Mouse (Mus musculus): ENCODE measurements around the gene Raph1.
"Not testable (repeated sequence)": the region's sequence is repeated elsewhere in the genome, so short reads cannot be mapped to it uniquely, and the experiment has no call there.

The Raph1 gene

DNA sequence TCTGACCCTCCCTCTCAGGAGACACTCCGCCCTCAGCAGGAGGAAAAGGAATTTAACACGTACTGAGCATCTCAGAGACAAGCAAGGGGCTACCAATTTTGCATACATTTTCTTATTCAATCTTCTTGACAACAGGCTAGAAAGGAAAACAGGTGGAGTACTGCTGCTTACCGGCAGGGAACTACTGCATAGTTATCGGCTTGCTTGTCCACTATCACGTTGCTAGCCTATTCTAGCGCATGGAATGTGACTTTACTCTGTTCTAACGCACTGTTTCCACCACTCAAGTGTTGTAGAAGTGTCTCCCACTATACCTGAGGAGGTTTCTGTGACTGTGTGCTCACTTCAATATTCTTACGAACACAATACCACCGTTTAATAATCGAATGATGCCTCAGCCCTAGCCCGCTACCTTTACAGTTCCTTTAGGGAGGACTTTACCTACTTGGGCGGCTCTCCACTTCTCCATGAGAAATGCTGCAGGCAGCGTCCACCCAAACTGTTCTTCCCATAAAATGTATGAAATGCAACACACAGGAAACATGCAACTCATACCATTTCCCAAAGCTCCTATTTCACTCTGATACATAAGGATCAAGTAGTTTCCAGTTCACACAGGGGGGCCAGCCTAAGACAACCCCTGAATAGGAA is 1.5 kb downstream of the Raph1 start:
- DNase-seq (ENCODE audit: extremely low spot score), result peak; percentile 53

DNA sequence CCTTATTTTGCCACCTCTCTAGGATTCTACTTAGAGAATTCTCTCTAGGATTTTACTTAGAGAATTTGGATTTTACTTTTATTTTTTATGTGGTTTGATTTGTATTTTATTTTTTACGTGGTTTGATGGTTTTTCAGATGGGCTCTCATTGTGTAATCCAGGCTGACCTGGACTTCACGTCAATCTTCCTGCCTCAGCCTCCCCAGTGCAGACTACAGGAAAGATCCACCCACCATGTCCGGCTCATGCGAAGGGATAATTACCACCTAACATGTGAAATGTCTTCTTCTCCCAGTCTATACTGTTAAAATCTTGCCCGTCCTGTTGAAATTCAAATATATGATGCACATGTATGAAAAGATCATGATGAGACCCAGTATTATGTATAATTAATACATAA is 2.2 kb downstream of the Raph1 start:
- no peak for DNase-seq (ENCODE audit: extremely low spot score)

DNA sequence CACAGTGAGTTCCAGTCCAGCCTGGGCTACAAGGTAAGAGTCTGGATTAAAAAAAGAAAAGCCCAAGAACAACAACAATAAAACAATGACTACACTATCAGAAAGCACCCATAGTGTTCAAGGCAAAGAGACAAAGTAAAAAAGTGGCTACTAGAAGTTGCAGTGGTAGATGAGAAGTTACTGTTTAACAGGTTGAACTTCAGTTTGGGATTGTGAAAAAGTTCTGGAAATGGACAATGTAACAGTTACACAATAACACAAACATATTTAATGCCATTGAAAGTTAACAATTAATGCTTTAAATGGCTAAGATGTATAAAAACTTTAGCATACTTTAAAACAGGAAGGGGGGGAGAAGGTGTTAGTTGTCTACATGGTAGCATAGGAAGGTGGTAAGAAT is 3.9 kb downstream of the Raph1 start:
- no peak for DNase-seq (ENCODE audit: extremely low spot score)

DNA sequence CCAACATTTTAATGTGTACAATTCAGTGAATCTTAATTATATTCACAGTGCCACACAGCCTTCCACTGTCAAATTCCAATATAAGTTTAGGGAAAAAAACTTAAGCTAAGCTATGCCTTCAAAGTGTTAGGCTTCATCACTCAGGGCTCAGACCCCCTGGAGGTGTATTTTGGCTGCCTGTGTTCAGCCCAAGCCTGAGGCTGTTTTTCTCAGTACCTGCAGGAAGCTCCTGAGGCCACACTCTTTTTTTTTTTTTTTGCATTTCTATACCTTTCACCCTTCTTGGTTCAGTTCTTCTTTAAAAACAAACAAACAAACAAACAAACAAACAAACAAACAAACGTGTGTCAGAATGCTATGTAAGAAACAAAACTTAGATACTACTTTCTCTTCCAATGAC is 23.2 kb downstream of the Raph1 start:
- no peak for DNase-seq (ENCODE audit: extremely low spot score)

DNA sequence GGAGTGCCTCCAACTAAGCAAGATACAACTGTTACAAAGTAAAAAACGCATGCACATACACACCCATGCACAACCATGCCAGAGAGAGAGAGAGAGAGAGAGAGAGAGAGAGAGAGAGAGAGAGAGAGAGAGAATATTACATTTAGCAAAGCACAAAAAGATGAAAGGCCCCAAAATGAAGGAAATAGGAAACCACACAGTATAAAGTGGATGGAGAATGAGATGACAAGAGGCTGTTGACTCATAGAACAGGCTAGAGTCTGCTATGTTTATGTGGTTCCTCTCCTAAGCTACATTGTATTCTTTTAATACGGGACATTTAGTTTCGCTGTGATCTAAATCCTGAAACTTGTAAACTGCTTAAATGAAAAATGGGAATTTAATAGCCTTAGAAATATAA is 27.6 kb downstream of the Raph1 start:
- no peak for DNase-seq (ENCODE audit: extremely low spot score)

DNA sequence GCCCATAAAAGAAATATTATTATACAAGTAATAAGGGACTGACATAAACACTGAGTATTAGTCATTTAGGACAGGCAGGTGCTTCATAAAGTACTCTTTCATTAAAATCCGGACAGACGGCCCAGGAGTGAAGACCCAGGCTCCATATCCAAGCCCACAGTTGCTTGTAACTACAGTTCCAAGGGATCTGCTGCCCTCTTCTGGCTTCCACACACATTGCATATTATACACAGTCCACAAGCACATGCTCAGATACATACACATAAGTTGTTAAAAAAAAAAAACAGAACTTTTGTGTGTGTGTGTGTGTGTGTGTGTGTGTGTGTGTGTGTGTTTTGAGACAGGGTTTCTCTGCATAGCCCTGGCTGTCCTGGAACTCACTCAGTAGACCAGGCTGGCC is 32.0 kb downstream of the Raph1 start:
- no peak for DNase-seq (ENCODE audit: extremely low spot score)

DNA sequence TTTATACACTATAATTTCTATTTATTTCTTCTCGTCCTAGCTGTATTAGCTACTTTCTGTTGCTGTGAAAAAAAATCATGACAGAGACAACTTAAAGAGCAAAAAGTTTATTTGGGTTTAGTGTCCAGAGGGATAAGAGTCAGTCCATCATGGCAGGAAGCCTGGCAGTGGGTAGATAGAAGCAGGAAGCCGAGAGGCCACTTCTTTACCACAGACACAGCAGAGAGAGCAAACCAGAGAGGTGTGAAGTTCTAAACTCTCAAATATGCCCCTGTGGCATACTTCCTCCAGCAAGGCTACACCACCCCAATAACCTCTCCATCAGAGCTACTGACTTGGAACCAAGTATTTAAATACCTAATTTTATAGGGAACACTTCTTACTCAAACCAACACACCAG is 36.3 kb downstream of the Raph1 start:
- DNase-seq (ENCODE audit: extremely low spot score), result no peak

DNA sequence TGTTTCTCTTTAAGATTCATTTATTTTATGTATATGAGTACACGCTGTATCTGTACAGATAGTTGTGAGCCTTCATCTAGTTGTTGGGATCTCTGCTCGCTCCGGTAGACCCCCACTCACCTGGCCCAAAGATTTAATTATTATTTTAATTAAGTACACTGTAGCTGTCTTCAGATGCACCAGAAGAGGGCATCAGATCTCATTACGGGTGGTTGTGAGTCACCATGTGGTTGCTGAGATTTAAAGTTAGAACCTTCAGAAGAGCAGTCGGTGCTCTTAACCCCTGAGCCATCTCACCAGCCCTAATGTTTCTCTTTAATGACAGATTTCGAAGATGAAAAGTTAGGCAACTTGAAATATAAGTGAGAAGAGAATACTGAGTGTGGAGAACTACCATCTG is 36.8 kb downstream of the Raph1 start:
- DNase-seq (ENCODE audit: extremely low spot score), result no peak

DNA sequence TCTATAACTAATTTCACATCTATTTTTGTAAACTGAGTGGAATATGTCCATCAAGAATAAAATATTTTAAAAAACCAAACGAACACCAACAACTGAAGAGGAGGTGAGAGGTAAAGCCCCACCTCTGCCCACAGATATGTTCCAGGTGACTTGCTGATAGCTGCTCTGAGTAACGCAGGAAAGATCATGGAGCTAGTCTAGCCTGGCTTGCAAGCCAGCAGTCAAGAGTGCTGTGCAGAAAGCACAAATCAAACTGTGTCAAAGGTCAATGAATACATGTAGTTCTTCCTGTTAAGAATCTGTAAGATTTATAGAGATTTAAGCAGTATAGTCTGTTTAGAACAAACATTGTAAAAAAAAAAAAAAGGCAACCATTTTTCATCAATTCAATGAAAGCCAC is 56.3 kb downstream of the Raph1 start:
- no peak for DNase-seq (ENCODE audit: extremely low spot score)

DNA sequence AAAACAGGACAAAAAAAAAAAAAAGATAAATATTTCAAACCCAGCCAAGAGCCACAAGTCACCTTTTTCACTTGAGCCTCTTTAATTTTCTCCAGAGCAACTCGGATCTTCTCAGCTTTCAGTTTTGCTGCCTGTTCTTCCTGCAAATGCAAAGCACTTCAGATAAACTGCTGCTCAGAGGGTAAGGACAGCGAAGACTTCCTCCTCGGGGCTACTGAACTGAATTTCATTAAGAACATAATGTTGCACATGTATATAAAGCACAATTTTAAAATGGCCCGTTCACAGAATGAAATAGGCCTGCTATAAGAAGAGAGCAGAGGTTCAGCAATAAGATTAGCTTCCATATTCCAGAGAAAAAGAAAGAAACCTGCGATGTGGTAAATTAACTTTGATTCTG is 63.4 kb downstream of the Raph1 start:
- DNase-seq (ENCODE audit: extremely low spot score), result no peak

DNA sequence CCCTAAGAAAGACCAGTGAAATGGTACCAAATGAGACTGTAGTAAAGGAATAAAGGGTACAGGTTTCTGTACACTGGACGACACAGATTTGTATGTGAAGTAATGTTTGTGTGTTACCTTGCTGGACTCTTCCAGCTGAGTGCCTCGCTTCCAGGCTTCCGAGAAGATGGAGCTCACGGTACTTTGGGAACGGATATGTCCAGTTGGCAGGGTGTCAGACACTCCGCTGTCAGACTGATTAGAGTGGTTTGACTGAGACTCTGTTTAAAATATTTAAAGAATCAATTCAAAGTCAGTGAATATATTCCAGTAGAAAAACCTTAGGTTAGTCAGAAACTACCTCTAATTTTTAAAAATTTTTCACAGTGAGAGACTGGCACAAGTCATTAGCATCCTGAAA is 73.5 kb downstream of the Raph1 start:
- DNase-seq (ENCODE audit: extremely low spot score), result no peak

DNA sequence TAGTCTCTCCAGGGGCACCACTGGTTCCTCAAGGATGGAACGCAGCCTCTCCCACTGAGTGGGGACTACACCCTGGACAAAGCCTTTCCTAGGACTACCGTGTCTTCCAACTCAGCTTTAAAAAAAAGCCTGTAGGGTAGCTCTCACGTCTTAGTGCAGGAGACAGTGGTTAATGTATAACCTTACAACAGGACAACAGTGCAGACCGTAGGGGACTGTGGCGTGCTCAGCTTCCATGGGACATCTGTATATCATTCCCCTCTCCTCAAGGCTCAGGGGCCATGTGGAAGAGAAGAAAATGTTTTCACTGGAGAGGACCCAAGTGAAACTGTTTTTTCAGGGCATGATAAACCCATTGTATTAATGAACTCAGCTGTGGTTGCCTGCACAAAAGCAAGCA is 74.5 kb downstream of the Raph1 start:
- no peak for DNase-seq (ENCODE audit: extremely low spot score)

DNA sequence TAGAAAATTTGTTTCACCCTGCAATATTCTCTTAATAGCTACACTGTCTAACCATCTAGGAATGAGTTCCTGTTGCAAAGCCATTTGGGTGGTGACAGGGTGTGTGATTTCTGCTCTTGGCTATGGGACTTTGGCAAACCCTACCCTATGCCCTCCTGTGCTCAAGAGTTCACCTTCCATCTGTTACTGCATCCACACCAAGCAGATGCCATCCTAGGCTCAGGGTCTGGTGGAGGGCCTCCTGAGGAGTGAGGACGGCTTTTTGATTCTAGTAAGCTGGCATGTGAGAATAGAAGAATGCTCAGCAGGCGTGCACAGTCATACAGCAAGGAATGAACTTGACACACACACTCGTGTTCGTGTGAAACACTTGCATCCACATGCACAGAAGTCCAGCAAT is 76.4 kb downstream of the Raph1 start:
- no peak for DNase-seq (ENCODE audit: extremely low spot score)

DNA sequence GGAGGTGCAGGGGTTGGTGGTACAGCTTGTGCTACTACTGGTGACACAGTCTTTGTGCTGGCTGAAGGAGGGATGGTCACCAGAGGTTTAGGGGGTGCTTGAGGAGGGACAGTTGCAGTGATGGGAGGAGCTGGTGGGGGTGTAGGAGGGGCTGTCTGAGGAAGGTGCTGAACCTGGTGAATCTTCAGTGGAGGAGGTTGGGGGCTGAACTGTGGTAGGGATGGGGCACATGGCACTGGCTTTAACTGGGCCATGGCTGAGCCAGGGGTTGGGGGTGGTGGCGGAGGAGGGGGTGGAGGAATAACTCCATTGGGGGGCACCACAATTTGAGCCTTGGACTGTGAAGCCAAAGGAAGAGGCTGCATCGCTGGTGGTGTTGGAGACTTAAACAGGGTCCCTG is 77.2 kb downstream of the Raph1 start:
- DNase-seq (ENCODE audit: extremely low spot score), result no peak

DNA sequence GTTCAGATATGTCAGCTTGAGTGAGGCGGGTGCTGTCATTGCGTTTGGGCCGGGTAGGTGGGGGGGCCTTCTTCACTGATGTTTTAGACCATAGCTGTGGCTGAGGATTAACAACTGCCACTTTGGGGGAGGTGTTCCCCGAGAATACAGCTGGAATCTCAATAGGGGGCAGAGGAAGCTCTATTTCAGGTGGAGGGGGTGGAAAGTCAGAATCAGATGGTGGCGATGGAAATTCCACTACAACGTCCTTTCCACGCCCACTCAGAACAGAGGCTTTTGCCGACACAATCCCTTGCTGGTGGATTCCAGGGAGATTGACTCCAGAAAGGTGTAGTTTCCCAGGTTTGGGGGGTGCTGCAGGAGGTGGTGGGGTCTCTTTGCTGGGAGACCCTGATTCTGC is 78.3 kb downstream of the Raph1 start:
- DNase-seq (ENCODE audit: extremely low spot score), result no peak

DNA sequence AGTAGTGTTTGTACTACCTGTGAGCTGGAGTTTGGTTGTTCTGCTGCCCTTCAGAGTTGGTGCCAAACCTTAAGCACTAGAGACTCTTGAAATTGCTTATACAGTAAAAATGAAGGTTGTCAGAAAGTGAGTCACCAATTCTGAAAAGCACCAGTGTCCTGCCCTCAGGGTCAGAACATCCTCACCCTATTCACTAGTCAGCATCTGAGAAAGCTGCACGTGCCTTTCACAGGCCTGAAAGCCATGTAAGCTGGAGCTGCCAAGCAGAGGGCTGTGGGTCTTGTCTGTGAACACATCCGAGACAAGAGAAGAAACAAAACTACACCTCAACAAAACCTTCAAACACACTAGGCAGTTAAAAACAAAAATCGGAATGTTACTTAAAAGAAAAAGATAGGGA is 81.3 kb downstream of the Raph1 start:
- no peak for DNase-seq (ENCODE audit: extremely low spot score)

DNA sequence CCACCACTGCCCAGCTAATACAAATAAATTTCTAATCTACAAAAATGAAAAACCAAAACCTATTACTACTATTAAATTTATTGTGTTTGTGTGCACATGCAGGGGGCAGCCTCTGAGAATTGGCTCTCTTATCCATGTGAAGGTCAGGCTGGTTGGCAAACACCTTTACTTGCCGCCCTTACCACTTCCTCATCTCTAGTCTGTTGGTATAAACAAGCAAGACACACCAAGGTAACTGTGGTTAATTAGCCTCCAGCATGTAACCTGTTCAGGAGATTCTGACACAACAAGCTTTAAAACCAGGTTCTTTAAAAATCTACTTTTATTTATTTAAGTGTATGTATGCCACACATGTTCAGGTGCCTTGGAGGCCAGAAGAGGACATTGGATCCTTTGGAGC is 84.0 kb downstream of the Raph1 start:
- DNase-seq (ENCODE audit: extremely low spot score), result no peak

DNA sequence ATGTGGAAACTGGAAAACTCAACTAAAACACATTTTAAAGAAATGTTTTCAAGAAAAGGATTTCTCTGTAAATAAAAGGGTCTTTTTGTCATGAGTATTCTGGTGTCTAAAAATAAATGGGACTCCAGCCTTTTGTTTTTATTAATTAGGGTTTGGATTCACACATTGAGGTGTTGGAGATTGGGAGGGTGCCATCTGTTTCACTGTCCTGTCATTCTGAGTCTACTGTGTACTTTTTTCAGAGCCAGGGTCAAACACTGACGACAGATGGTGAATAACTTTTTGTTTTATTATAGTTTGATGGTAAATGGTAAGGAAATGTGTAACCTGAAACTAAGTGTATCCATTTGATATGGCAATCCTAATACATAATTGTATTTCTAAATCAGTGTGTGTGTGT is 85.3 kb downstream of the Raph1 start:
- DNase-seq (ENCODE audit: extremely low spot score), result no peak

DNA sequence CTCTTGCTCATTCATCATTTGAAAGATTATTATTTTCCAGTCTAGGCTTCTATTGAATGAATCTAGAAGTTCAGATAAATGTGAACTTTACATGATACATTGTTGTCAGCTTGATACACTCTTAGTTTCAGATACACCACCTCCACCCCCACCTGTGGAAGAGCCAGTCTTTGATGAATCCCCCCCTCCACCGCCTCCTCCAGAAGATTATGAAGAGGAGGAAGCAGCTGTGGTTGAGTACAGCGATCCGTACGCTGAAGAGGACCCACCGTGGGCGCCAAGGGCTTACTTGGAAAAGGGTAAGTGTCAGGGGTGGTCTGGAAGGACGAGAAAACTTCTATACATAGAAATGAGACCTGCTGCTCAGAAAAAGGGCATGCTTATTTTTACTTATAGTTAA is 96.4 kb downstream of the Raph1 start:
- DNase-seq (ENCODE audit: extremely low spot score), result no peak

DNA sequence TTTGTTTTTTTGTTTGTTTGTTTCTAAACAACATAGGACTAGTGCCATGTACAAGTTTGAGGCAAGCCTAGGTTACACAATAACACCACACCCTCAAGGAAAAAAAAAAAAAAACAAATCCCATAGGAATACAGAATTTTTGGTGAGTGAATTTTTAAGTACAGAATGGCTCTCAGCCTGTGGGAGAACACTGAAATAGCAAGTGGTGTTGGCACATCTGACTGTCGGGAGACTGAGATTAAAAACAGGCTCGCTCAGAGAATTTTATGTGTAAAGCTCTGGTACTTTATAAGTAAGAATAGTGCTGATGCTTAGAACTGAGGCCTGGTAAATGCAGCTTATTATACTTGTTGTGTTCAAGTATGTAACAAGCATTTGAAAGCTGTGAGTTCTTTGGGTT is 97.4 kb downstream of the Raph1 start:
- DNase-seq (ENCODE audit: extremely low spot score), result no peak

DNA sequence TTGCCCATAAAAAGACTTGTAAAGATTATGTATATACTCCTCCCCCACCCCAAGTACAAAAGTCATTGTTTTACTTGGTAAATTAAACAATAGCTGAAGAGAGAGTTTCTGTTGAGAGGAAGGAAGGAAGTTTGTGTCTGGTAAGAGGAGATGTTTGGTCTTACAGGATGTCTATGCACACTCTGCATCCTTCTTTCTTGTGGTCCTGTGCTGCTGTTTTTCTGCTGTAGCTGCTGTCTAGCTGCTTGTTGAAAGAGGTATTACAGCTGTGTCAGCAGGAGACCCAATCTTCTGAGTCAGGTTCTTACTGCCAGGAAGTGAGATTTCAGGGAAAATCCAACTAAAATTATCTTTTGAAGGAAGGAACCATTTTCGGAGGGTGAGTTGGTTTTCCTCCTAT is 106.3 kb downstream of the Raph1 start:
- DNase-seq (ENCODE audit: extremely low spot score), result no peak

DNA sequence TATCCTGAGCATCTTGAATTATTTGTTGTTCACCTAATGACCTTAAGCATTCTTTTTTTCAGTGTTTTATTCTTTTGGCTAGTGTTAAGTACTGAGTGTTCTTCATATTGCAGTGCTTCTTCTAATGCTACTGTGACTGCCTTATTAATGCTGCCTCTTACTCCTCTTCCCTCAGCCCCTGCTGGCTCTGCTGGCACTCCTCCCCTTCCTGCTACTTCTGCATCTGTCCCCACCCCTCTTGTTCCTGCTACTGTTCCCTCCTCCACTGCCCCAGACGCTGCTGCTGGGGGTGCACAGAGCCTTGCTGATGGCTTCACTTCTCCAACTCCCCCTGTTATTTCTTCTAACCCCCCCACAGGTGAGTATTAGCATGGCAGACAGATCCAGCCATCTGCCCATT is 117.0 kb downstream of the Raph1 start:
- no peak for DNase-seq (ENCODE audit: extremely low spot score)

DNA sequence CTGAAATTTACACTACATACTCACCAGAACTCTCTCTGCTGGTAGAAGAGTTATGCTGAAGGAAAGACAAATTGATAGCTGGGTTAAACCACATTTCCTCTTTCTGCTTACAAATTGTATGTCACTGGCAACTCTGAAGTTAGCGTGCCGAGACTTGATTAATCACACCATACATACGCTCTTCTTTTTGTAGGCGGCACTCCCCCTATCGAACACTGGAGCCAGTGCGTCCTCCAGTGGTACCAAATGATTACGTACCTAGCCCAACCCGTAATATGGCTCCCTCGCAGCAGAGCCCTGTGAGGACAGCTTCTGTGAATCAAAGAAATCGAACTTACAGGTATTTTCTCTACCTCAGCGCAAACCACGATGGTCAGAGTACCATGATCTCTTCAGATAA is 119.8 kb downstream of the Raph1 start:
- no peak for DNase-seq (ENCODE audit: extremely low spot score)

DNA sequence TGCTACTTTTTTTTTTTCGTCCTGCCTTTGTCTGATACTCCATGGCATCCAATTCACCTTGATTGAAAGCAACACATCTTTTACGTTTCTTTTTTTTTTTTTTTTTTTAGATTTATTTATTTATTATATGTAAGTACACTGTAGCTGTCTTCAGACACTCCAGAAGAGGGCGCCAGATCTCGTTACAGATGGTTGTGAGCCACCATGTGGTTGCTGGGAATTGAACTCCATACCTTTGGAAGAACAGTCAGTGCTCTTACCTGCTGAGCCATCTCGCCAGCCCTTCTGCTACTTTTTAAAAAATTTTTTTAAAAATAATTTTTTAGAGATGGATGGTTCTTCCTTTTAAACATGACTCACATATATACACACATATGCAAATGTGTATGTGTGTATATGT is 125.5 kb downstream of the Raph1 start:
- not testable (repeated sequence) for DNase-seq (ENCODE audit: extremely low spot score)

DNA sequence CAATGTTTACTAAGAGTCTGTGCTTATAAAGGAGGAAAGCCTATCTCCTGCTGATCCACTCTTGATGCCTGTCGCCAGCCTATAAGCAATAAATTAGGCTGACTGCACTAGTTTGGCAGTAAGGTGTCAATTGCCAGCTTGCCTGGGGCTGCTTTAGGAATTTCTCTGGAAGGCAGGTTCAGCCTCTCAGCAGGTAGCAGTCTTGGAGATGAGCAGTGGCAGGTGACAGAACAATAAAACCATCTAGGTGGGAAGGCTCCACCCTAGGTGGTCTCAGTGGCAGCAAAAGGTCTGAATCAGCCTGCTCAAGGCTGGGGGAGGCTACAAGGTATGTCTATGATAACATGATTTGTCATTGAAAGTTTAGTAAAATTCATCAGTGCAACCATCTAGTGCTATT is 134.4 kb downstream of the Raph1 start:
- DNase-seq (ENCODE audit: extremely low spot score), result no peak
